Mouse (Mus musculus) CH12.LX (cell line): ENCODE measurements around the gene 0610012G03Rik. TPM values are rescaled to one million over a fixed set of nuclear protein-coding genes. Genes with fewer than 3 reads are reported as not detected.

ENCODE experiments used
- DNase-seq: peaks from one replicate; pipeline ENCODE4 v3.0.0-alpha.2; 2013; ENCODE audit errors: extremely low read depth
- H3K27ac ChIP-seq: 2 replicates; pipeline ENCODE4 v1.5.1; 2012; ENCODE audit warnings: low read depth, mild to moderate bottlenecking, control low read depth, moderate library complexity; ENCODE audit not compliant: insufficient read depth
- H3K27me3 ChIP-seq: replicated peaks from 2 replicates; pipeline ENCODE3; 2012; ENCODE audit warnings: inconsistent platforms
- H3K36me3 ChIP-seq, 2 experiments: replicated peaks in 1 of 2; 2 replicates each; pipeline versions ENCODE3 to v1.6.1; 2012; ENCODE audit warnings: inconsistent platforms in 1 of 2, low read length in 1 of 2, mild to moderate bottlenecking in 1 of 2, mixed read lengths in 1 of 2, moderate library complexity in 1 of 2; ENCODE audit not compliant: control insufficient read depth in 1 of 2, insufficient read depth in 1 of 2
- H3K4me1 ChIP-seq, 2 experiments: 2 replicates each; pipeline ENCODE4 v1.6.1; 2012; ENCODE audit warnings: inconsistent platforms in 1 of 2, moderate library complexity in 1 of 2; ENCODE audit not compliant: insufficient read depth in 2 of 2, control insufficient read depth in 1 of 2
- H3K4me2 ChIP-seq: 2 replicates; pipeline ENCODE4 v1.6.1; 2012; ENCODE audit warnings: low read depth, mild to moderate bottlenecking, control low read depth; ENCODE audit not compliant: poor library complexity, insufficient read depth, severe bottlenecking
- H3K4me3 ChIP-seq, 3 experiments: fragments of 150-350 bp in 1 of 3; sonication (generic) in 1 of 3; replicated peaks in 1 of 3; 2 replicates each; pipeline versions ENCODE3 to v1.5.1; 2011 to 2012; ENCODE audit warnings: low read depth in 2 of 3, low read length in 2 of 3, mild to moderate bottlenecking in 2 of 3, moderate library complexity in 2 of 3, control low read depth in 1 of 3, improper control_type of control experiment in 1 of 3, inconsistent platforms in 1 of 3, mixed read lengths in 1 of 3; ENCODE audit not compliant: poor library complexity in 1 of 3
- H3K79me2 ChIP-seq: replicated peaks from 2 replicates; pipeline ENCODE4 v1.6.1; 2012; ENCODE audit warnings: mild to moderate bottlenecking, moderate library complexity; ENCODE audit not compliant: control insufficient read depth, poor library complexity, insufficient read depth, severe bottlenecking; ENCODE audit errors: extremely low read depth
- H3K9ac ChIP-seq: 2 replicates; pipeline ENCODE4 v1.6.1; 2012; ENCODE audit warnings: low read depth, mild to moderate bottlenecking, control low read depth, moderate library complexity; ENCODE audit not compliant: insufficient read depth
- H3K9me3 ChIP-seq: replicated peaks from 2 replicates; pipeline ENCODE3; 2012; ENCODE audit warnings: low read length, inconsistent platforms, mixed read lengths
- BHLHE40 ChIP-seq: IDR thresholded peaks from 2 replicates; pipeline ENCODE4 v1.6.1; 2011; ENCODE audit warnings: mild to moderate bottlenecking, low read depth, low read length, improper control_type of control experiment
- CHD1 ChIP-seq: IDR thresholded peaks from 2 replicates; pipeline ENCODE4 v1.6.1; 2012; ENCODE audit warnings: low read depth, low read length, improper control_type of control experiment, inconsistent platforms
- ELF1 ChIP-seq: IDR thresholded peaks from 2 replicates; pipeline ENCODE4 v1.6.1; 2014; ENCODE audit warnings: low read depth, mild to moderate bottlenecking, inconsistent platforms, low read length, improper control_type of control experiment
- EP300 ChIP-seq: IDR thresholded peaks from 2 replicates; pipeline ENCODE4 v1.6.1; 2011; ENCODE audit warnings: low read length, improper control_type of control experiment
- GABPA ChIP-seq: IDR thresholded peaks from 2 replicates; pipeline ENCODE4 v1.6.1; 2012; ENCODE audit warnings: low read depth, low read length, improper control_type of control experiment, inconsistent platforms; ENCODE audit not compliant: insufficient replicate concordance
- HCFC1 ChIP-seq: IDR thresholded peaks from 2 replicates; pipeline ENCODE4 v1.6.1; 2012; ENCODE audit warnings: low read depth, mild to moderate bottlenecking, inconsistent platforms, low read length, improper control_type of control experiment
- IRF4 ChIP-seq: IDR thresholded peaks from 2 replicates; pipeline ENCODE4 v1.6.1; 2014; ENCODE audit warnings: low read depth, mild to moderate bottlenecking, inconsistent platforms, low read length, improper control_type of control experiment
- JUN ChIP-seq: IDR thresholded peaks from 2 replicates; pipeline ENCODE4 v1.6.1; 2011; ENCODE audit warnings: low read depth, mild to moderate bottlenecking, low read length, improper control_type of control experiment, moderate library complexity; ENCODE audit not compliant: insufficient read depth
- MAX ChIP-seq: IDR thresholded peaks from 2 replicates; pipeline ENCODE4 v1.6.1; 2011; ENCODE audit warnings: low read length, improper control_type of control experiment
- MAZ ChIP-seq: IDR thresholded peaks from 2 replicates; pipeline ENCODE4 v1.6.1; 2012; ENCODE audit warnings: low read depth, mild to moderate bottlenecking, inconsistent platforms, low read length, improper control_type of control experiment, moderate library complexity
- MXI1 ChIP-seq: IDR thresholded peaks from 2 replicates; pipeline ENCODE4 v1.6.1; 2011; ENCODE audit warnings: mild to moderate bottlenecking, low read depth, low read length, improper control_type of control experiment
- POLR2A ChIP-seq: IDR thresholded peaks from 2 replicates; pipeline ENCODE4 v1.6.1; 2011; ENCODE audit warnings: low read depth, mild to moderate bottlenecking, improper control_type of control experiment, low read length
- TCF12 ChIP-seq: IDR thresholded peaks from 2 replicates; pipeline ENCODE4 v1.6.1; 2014; ENCODE audit warnings: low read depth, mild to moderate bottlenecking, inconsistent platforms, low read length, improper control_type of control experiment
- USF1 ChIP-seq: IDR thresholded peaks from 2 replicates; pipeline ENCODE4 v1.6.1; 2014; ENCODE audit warnings: low read depth, mild to moderate bottlenecking, inconsistent platforms, low read length, improper control_type of control experiment
- ZC3H11A ChIP-seq: IDR thresholded peaks from 2 replicates; pipeline ENCODE4 v1.6.1; 2012; ENCODE audit warnings: low read depth, mild to moderate bottlenecking, inconsistent platforms, low read length, improper control_type of control experiment
- ZKSCAN1 ChIP-seq: IDR thresholded peaks from 2 replicates; pipeline ENCODE4 v1.6.1; 2012; ENCODE audit warnings: low read depth, inconsistent platforms, low read length, improper control_type of control experiment, borderline replicate concordance
- ZNF384 ChIP-seq: IDR thresholded peaks from 2 replicates; pipeline ENCODE4 v1.6.1; 2012; ENCODE audit warnings: low read depth, low read length, improper control_type of control experiment, inconsistent platforms
- dilution Hi-C: fragments of 300-500 bp; cut with MboI; formaldehyde crosslinking; loops from 2 replicates; pipeline ENCODE4 v1.14.3; 2020; ENCODE audit warnings: low sequenced_read_pairs; ENCODE audit not compliant: extremely low pct_unique_long_range_greater_than_20kb, extremely low pct_ligation_motif_present
- in situ Hi-C: fragments of 300-500 bp; cut with MboI; formaldehyde crosslinking; loops from 3 replicates; pipeline ENCODE4 v1.14.3; 2019; ENCODE audit warnings: low sequenced_read_pairs, low pct_ligation_motif_present, low pct_unique_long_range_greater_than_20kb, mixed read lengths
- polyA plus RNA-seq: library from polyadenylated mRNA; unstranded; fragments of >175 nt; gene quantifications from 2 replicates; pipeline ENCODE4 v1.2.1, GENCODE M21; 2012; ENCODE audit warnings: low read depth; ENCODE audit not compliant: insufficient read length
- total RNA-seq, 2 experiments: library from RNA; depleted of rRNA; stranded (reverse); fragments of 300-350 nt in 1 of 2; fragments of >200 nt in 1 of 2; gene quantifications; 2 replicates each; pipeline ENCODE4 v1.2.3; 2012 to 2014

The 0610012G03Rik gene
- total and polyA plus RNA-seq, 3 experiments: 29.4 to 48.0 (median 38.0) TPM

- TF ChIP-seq BHLHE40: 0 out of 2 replicates have a peak, but pooled peaks have one; percentile 20
- TF ChIP-seq ZC3H11A: no peak
- TF ChIP-seq ELF1: peak; percentile 62
- TF ChIP-seq TCF12: peak; percentile 21; the same call in 1 of the 2 replicates
- peak; percentile 60 for DNase-seq
- Histone ChIP-seq H3K9ac (no peak overlapping the region), H3K4me2 (peak overlapping the region; percentile 8; the same call in 1 of the 2 replicates), H3K27me3 (no peaks in the 10 kb centered on the region), H3K79me2 (no peaks in the 10 kb centered on the region), H3K36me3 (peaks cover 3 to 28% of the 10 kb centered on the region in 2 experiments), H3K4me3 (peak overlapping the region in 1 of 3 experiments; percentile 38), H3K9me3 (peaks cover 9% of the 10 kb centered on the region), H3K27ac (no peak overlapping the region), H3K4me1 (peaks cover 9 to 49% of the 10 kb centered on the region in 2 experiments; a peak in 3 of 4 replicates)
- in situ Hi-C loops: no loop called here
- dilution Hi-C loops: no loop called here
Measured at GRCm38 (mm10) chr16:31940586-31940985, 7.7 kb downstream of the 0610012G03Rik start.

- in situ Hi-C loops: no loop called here
- no peak for DNase-seq
- Histone ChIP-seq H3K9ac (no peak overlapping the region), H3K79me2 (no peaks in the 10 kb centered on the region), H3K4me1 (peaks cover 9 to 38% of the 10 kb centered on the region in 2 experiments; a peak in 3 of 4 replicates), H3K36me3 (peaks cover 0 to 29% of the 10 kb centered on the region in 2 experiments), H3K27ac (no peak overlapping the region), H3K4me2 (no peak overlapping the region), H3K9me3 (peaks cover 26% of the 10 kb centered on the region), H3K27me3 (no peaks in the 10 kb centered on the region), H3K4me3 (no peak overlapping the region)
- dilution Hi-C loops: no loop called here
- TF ChIP-seq GABPA (no peak), EP300 (no peak), ZC3H11A (no peak), USF1 (no peak), POLR2A (no peak), JUN (no peak), MAZ (no peak), MAX (no peak), ZKSCAN1 (no peak), ZNF384 (no peak), MXI1 (no peak), IRF4 (no peak), CHD1 (no peak), HCFC1 (no peak)
Measured at GRCm38 (mm10) chr16:31938856-31939255, 9.4 kb downstream of the 0610012G03Rik start.
